Mouse (Mus musculus): Measurements from ENCODE around the gene Csrnp1.

The Csrnp1 gene

GRCm38 (mm10) chr9:120001945-120002725, 17.7 kb upstream of the Csrnp1 start:
- DNase-seq (ENCODE audit: low spot score) = peak; percentile 83

- no peak for DNase-seq (ENCODE audit: low spot score)
Measured at GRCm38 (mm10) chr9:120000761-120001160, 16.3 kb upstream of the Csrnp1 start.

DNA sequence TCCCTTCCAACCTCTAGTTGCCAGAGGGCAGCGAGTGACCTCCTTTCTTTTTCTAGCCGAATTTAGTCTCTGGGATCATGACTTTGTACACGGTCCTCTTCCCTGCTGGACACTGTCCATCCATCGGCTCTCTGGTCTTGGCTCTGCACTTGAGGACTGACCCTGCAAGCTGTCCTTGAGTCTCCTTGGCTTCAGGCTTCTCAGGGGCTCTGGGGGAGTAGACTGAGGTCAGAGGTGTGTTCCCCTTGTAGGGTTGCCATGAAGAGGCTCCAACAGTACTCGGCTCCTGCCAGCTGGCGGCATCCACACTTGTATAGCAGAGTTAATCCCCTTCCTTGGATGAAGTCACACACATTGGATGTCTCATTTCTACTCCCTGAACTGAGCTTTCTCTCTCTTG, 15.2 kb upstream of the Csrnp1 start:
- no peak for DNase-seq (ENCODE audit: low spot score)

- no peak for DNase-seq (ENCODE audit: low spot score)
Measured at GRCm38 (mm10) chr9:119998776-119999175, 14.3 kb upstream of the Csrnp1 start.

GRCm38 (mm10) chr9:119996080-119996479, 11.6 kb upstream of the Csrnp1 start:
- no peak for DNase-seq (ENCODE audit: low spot score)

- DNase-seq (ENCODE audit: low spot score) = no peak
Measured at GRCm38 (mm10) chr9:119994207-119994606, 9.7 kb upstream of the Csrnp1 start.

DNA sequence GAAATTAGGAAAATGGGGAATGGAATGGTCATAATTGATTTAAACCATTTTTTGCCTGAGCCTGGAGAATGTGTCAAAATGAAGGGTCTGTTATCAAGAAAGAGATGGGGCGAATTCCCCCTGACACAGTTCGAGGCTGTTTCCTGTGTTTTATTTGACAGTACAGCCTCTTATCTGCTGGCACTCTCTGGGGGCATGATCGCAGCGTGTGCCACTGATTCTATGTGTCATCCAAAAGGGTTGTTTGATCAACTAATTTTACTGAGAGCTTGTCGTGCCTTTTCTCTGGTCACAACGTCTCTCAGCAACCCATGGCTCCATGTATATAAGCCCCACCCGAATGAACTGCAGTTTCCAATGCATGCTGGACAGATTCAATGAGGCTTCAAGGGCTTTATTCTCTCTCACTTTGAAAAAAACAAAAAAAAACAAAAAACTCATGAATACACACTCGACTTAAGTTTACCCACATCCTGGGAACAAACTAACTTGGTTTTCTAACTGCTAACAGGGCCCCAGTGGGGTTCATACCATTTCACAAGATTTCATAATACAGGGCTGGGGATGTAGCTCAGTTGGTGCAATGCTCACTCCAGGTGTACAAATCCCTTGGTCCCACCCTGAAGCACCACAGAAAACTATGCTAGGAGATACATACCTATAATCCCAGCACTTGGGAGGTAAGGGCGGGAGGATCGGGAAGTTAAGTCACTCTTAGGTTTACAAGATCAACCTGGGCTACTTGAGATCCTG, 8.8 kb upstream of the Csrnp1 start:
- DNase-seq (ENCODE audit: low spot score) = no peak

- DNase-seq (ENCODE audit: low spot score) = no peak
Measured at GRCm38 (mm10) chr9:119991310-119991709, 6.9 kb upstream of the Csrnp1 start.

- no peak for DNase-seq (ENCODE audit: low spot score)
Measured at GRCm38 (mm10) chr9:119988304-119988703, 3.8 kb upstream of the Csrnp1 start.

GRCm38 (mm10) chr9:119985881-119986574, 1.6 kb upstream of the Csrnp1 start:
- no peak for DNase-seq (ENCODE audit: low spot score)

DNA sequence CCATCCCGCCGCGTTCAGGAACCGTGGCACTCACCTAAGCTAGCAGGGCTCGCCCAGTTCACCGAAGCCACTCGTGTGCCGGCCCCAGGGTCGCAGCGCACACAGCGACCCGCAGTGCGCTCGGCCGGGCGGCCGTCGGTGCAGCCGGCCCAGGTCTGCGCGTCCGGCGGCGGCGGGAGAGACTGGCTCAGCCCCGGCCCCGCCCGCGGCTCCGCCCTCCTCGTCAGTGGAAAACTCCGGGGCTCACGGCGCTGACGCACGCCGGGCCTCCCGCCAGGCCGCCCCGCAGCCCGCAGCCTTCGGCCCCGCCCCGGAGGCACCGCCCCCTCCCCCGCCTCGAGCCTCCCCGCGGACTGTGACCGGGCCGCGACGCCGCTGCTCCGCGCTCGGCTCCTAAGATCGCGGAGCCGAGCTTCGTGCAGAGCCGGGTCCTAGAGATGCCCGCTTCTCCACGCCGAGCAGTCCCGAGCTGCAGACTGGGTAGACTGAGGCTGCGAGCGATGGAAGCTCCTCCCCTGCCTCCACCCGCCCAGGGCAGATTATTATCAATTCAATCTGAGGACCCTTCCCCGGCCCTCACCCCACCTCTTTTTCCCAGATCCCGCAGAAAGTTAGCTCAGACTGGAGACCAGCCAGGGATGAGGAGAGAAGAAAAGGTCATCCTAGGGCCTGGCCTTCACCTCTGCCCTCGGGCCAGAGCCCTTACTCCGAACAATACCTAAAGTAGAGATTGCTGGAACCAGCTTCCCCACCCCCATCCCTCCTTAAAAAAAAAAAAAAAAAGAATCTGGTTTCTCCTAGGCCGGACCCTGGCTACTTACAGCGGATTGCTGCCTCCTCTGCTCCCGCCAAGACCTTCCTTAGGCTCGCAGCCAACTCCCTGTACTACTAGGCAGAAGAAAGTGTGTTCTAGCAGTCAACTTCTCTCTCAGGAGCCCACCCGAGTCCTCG, 598 bp downstream of the Csrnp1 start:
- DNase-seq (ENCODE audit: low spot score) = peak; percentile 78

DNA sequence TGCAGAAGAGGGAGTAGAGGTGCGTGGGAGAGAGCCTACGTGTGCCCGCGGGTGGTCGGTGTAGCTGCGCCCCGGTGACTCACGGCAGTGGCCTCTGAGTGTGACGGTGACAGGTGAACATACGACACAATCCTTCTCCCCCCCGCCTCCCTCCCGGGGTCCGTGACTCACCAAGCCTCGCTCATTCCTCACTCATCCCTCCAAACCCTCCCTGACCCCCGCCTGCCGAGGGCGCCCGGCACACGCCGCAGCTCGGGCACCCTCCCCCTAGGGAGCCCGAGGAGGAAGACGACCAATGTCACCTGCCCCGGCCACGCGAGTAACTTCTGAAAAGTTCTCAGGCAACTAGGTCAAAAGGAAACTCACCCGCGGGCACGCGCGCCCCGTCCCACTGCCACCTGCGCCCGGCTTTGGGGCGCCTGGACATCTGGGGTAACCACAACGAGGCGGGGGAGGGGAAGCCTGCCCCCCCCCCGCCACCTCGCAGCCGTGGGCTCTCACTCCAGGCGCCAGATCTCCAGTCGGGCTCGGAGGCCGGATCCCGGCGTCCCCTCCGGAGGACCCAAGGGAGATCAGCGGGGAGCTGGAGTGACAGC, 1.4 kb downstream of the Csrnp1 start:
- no peak for DNase-seq (ENCODE audit: low spot score)

- DNase-seq (ENCODE audit: low spot score) = no peak
Measured at GRCm38 (mm10) chr9:119982241-119982811, 2.1 kb downstream of the Csrnp1 start.

DNA sequence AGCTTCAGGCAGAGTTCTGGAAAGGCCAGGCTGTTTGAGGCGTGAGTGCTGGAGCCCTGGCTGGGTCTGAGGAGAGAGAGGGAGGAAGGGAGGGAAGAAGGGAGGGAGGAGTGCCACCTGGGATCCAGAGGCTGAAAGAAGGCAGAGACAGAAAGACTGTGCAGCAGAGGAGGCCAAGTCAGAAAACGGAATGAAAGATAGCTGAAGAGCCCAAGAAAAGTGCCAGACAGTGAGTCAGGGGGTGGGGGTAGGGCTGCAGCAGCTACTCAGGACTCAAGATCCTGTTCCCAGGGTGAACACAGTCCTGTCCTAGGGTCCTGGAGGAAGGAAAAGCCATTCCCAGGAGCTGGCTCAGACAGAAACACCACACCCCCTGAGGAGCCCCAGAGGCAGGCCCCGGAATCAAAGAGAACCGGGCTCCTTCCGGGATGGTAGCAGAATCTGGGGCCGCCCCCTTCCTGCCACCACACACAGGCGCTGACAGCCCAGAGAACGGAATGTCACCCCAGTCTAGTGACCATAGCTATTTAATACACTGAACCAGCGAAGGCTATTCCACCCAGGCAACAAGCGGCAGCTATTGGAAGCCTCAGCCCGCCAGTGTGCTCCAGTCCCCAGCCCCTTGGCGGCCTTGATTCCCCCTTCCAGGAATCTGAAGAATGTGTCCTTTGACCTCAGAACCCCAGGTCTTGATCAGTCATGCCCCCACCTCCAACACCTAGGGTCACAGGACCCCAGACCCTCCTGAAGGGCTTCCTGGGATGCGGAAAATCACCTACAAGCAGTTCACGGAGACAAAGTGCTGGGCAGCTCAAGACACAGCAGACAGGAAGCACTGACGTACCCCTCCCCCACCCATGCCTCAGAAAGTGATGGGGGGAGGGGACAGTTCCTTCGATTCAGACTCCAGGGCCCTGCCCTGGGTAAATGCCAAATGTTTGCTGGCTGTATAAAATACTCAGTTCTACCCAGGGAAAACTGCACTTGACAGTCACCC, 3.0 kb downstream of the Csrnp1 start:
- peak; percentile 72 for DNase-seq (ENCODE audit: low spot score)

GRCm38 (mm10) chr9:119980770-119981182, 3.7 kb downstream of the Csrnp1 start:
- DNase-seq (ENCODE audit: low spot score) = no peak

- no peak for DNase-seq (ENCODE audit: low spot score)
Measured at GRCm38 (mm10) chr9:119979749-119980148, 4.7 kb downstream of the Csrnp1 start.

GRCm38 (mm10) chr9:119978811-119979441, 5.5 kb downstream of the Csrnp1 start:
- no peak for DNase-seq (ENCODE audit: low spot score)

GRCm38 (mm10) chr9:119978151-119978810, 6.2 kb downstream of the Csrnp1 start:
- peak; percentile 57 for DNase-seq (ENCODE audit: low spot score)
